Mouse (Mus musculus) frontal cortex, postnatal 25 days (tissue): ENCODE measurements around the gene Cysltr2.

ENCODE experiments used
- DNase-seq, 2 experiments: peaks; one replicate each; pipeline ENCODE4 v3.0.0; 2022; ENCODE audit warnings: low spot score in 2 of 2

Gene Cysltr2

GRCm38 (mm10) chr14:72986044-72986443, 62.9 kb downstream of the Cysltr2 start:
- DNase-seq = no peak

- no peak for DNase-seq
Measured at GRCm38 (mm10) chr14:72985113-72985512, 63.8 kb downstream of the Cysltr2 start.

- DNase-seq = peak; percentile 62 to 69
Measured at GRCm38 (mm10) chr14:72983456-72983855, 65.5 kb downstream of the Cysltr2 start.

DNA sequence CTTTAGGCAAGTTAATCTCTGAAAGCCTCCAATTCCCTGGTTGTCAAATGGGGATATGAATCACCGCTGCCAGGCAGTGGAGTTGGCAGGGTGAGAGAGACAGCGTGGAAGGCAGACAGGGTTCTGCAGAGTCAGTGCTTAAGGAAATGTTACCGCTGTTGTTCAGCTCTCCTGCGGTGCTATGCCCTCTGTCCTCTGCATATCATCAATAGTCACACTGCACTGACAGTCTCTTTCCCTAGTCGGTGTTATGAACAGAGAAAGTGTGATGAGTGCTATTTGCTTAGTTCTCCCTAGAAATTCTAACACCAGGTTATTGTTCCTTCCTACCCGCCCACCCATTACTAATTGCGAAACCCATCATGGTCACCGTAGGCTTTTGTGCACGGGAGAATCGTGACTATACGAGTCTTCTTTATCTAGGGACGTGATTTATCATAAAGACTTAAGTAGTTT, 65.9 kb downstream of the Cysltr2 start:
- no peak for DNase-seq

GRCm38 (mm10) chr14:72980761-72981160, 68.2 kb downstream of the Cysltr2 start:
- no peak for DNase-seq

GRCm38 (mm10) chr14:72980106-72980505, 68.8 kb downstream of the Cysltr2 start:
- DNase-seq = no peak

- no peak for DNase-seq
Measured at GRCm38 (mm10) chr14:72976111-72976510, 72.8 kb downstream of the Cysltr2 start.
